Mouse (Mus musculus): ENCODE measurements around the gene Npcd. TPM values are rescaled to one million over a fixed set of nuclear protein-coding genes. Genes with fewer than 3 reads are reported as not detected.

Npcd gene
- polyA plus RNA-seq, 1 experiment from 2014 or later, result 0.98 TPM

GRCm38 (mm10) chr15:79744001-79744400 is 90.0 kb downstream of the Npcd start:
- Histone ChIP-seq H3K9ac (no peak overlapping the region), H3K27me3 (replicated peaks) (no peaks in the 10 kb centered on the region), H3K36me3 (replicated peaks) (no peaks in the 10 kb centered on the region), H3K27ac (no peak overlapping the region), H3K4me1 (peaks cover 25% of the 10 kb centered on the region), H3K4me2 (no peak overlapping the region), H3K9me3 (no peaks in the 10 kb centered on the region), H3K4me3 (no peak overlapping the region)
- WGBS, result 95% methylated on average over 11 of the region's 11 CpGs
- ATAC-seq (replicated peaks), result no peak

- H3K9ac ChIP-seq, result peak overlapping the region; percentile 96
- H3K9me3 ChIP-seq, result no peaks in the 10 kb centered on the region
- H3K27ac ChIP-seq, result peak overlapping the region; percentile 74
- H3K36me3 ChIP-seq (replicated peaks), result peaks cover 9% of the 10 kb centered on the region; the same call in 1 of the 2 replicates
- H3K27me3 ChIP-seq (replicated peaks), result no peaks in the 10 kb centered on the region
- H3K4me1 ChIP-seq, result peaks cover 32% of the 10 kb centered on the region
- H3K4me3 ChIP-seq, result peak overlapping the region; percentile 97
- H3K4me2 ChIP-seq, result peak overlapping the region; percentile 78
- ATAC-seq (replicated peaks), result no peak
- under 1% methylated on average over 23 of the region's 23 CpGs for WGBS
Measured at GRCm38 (mm10) chr15:79742706-79743023, 91.4 kb downstream of the Npcd start.

GRCm38 (mm10) chr15:79741921-79742705 is 91.9 kb downstream of the Npcd start, which contains the start of gene Sun2:
TSS of gene Sun2 (minus strand) at chr15:79742536.
- peak within 1 kb of the TSS; percentile 97 for H3K4me3 ChIP-seq
- peaks cover 32% of the 10 kb centered on the region for H3K4me1 ChIP-seq
- peak within 1 kb of the TSS; percentile 78 for H3K4me2 ChIP-seq
- H3K27ac ChIP-seq, result peak within 1 kb of the TSS; percentile 74
- no peaks in the 10 kb centered on the region for H3K27me3 ChIP-seq (replicated peaks)
- H3K9ac ChIP-seq, result peak within 1 kb of the TSS; percentile 96
- WGBS, result under 1% methylated on average over 70 of the region's 93 CpGs
- peak; percentile 96 for ATAC-seq (replicated peaks)
- no peaks in the 10 kb centered on the region for H3K9me3 ChIP-seq
- H3K36me3 ChIP-seq (replicated peaks), result peaks cover 14% of the 10 kb centered on the region; the same call in 1 of the 2 replicates

- H3K9me3 ChIP-seq, result no peaks in the 10 kb centered on the region
- H3K36me3 ChIP-seq (replicated peaks), result peaks cover 21% of the 10 kb centered on the region; the same call in 1 of the 2 replicates
- H3K9ac ChIP-seq, result peak overlapping the region; percentile 96
- peaks cover 32% of the 10 kb centered on the region for H3K4me1 ChIP-seq
- H3K27me3 ChIP-seq (replicated peaks), result no peaks in the 10 kb centered on the region
- peak overlapping the region; percentile 78 for H3K4me2 ChIP-seq
- peak overlapping the region; percentile 74 for H3K27ac ChIP-seq
- WGBS, result 26% methylated on average over 14 of the region's 14 CpGs
- no peak for ATAC-seq (replicated peaks)
- peak overlapping the region; percentile 97 for H3K4me3 ChIP-seq
Measured at GRCm38 (mm10) chr15:79741173-79741858, 92.7 kb downstream of the Npcd start.

- Histone ChIP-seq H3K4me3 (peak overlapping the region; percentile 97), H3K4me2 (peak overlapping the region; percentile 78), H3K27me3 (replicated peaks) (no peaks in the 10 kb centered on the region), H3K4me1 (peaks cover 32% of the 10 kb centered on the region), H3K27ac (no peak overlapping the region), H3K36me3 (replicated peaks) (peaks cover 24% of the 10 kb centered on the region; the same call in 1 of the 2 replicates), H3K9ac (peak overlapping the region; percentile 96; the same call in 1 of the 2 replicates), H3K9me3 (no peaks in the 10 kb centered on the region)
- whole genome bisulfite sequencing, result 80% methylated on average over 3 of the region's 3 CpGs
- no peak for ATAC-seq (replicated peaks)
Measured at GRCm38 (mm10) chr15:79740739-79741138, 93.3 kb downstream of the Npcd start.

Other genes with a start within 250 kb of the Npcd start
- 0.56 and 0.98 TPM in 2 replicates for gene Dmc1, start 229.1 kb downstream of the Npcd start, polyA plus RNA-seq (2015; fragmentation: Nextera tagmentation; extraction: Ambion mirVana)
- gene Fam227a, start 175.3 kb downstream of the Npcd start, polyA plus RNA-seq (2015; fragmentation: Nextera tagmentation; extraction: Ambion mirVana), result 5.1 and 6.6 TPM in 2 replicates
- 92.1 and 99.6 TPM in 2 replicates for gene Cby1, start 175.0 kb downstream of the Npcd start, polyA plus RNA-seq (2015; fragmentation: Nextera tagmentation; extraction: Ambion mirVana)
- gene Tomm22, start 163.4 kb downstream of the Npcd start, polyA plus RNA-seq (2015; fragmentation: Nextera tagmentation; extraction: Ambion mirVana), result 222 and 226 TPM in 2 replicates
- 22.8 and 24.0 TPM in 2 replicates for gene Josd1, start 146.3 kb downstream of the Npcd start, polyA plus RNA-seq (2015; fragmentation: Nextera tagmentation; extraction: Ambion mirVana)
- 53.7 and 57.4 TPM in 2 replicates for gene Gtpbp1, start 143.4 kb downstream of the Npcd start, polyA plus RNA-seq (2015; fragmentation: Nextera tagmentation; extraction: Ambion mirVana)
- 7.6 and 9.3 TPM in 2 replicates for gene Sun2, start 91.7 kb downstream of the Npcd start, polyA plus RNA-seq (2015; fragmentation: Nextera tagmentation; extraction: Ambion mirVana)
- gene Dnal4, start 56.4 kb downstream of the Npcd start, polyA plus RNA-seq (2015; fragmentation: Nextera tagmentation; extraction: Ambion mirVana), result 80.6 and 81.1 TPM in 2 replicates
- 52.0 and 54.8 TPM in 2 replicates for gene Nptxr, start 29.5 kb downstream of the Npcd start, polyA plus RNA-seq (2015; fragmentation: Nextera tagmentation; extraction: Ambion mirVana)
- gene Cbx6, start 451 bp upstream of the Npcd start, polyA plus RNA-seq (2015; fragmentation: Nextera tagmentation; extraction: Ambion mirVana), result 70.6 and 75.7 TPM in 2 replicates
- 3.5 and 4.0 TPM in 2 replicates for gene Apobec3, start 57.4 kb upstream of the Npcd start, polyA plus RNA-seq (2015; fragmentation: Nextera tagmentation; extraction: Ambion mirVana)
- 4.7 and 5.8 TPM in 2 replicates for gene Cbx7, start 136.9 kb upstream of the Npcd start, polyA plus RNA-seq (2015; fragmentation: Nextera tagmentation; extraction: Ambion mirVana)
- 4.4 and 4.8 TPM in 2 replicates for gene Pdgfb, start 180.7 kb upstream of the Npcd start, polyA plus RNA-seq (2015; fragmentation: Nextera tagmentation; extraction: Ambion mirVana)